Mouse (Mus musculus) adrenal gland, postnatal 36 days (tissue): ENCODE measurements at regions not wholly inside any gene's neighbourhood (a gene's known extent, or its start where the extent isn't known, plus 50 kb on each side); places are given as distances from the start of the nearest gene placed in this dataset. TPM values are rescaled to one million over a fixed set of nuclear protein-coding genes. Genes with fewer than 3 reads are reported as not detected.
A peak's percentile ranks its signal among the peaks of the same experiment; 100 is the strongest.

Source experiments
- DNase-seq, 2 experiments: peaks; one replicate each; pipeline ENCODE4 v3.0.0; 2021; ENCODE audit warnings: mixed read lengths in 1 of 2
- microRNA-seq: library from miRNA; unstranded; fragments of <30 nt; microRNA quantifications from one replicate; pipeline ENCODE4 v1.2.0, GENCODE M21; 2021

- DNase-seq: no peak
These were observed 90.6 kb upstream of the Dapk1 start for GRCm38 (mm10) chr13:60511101-60511500.

DNA sequence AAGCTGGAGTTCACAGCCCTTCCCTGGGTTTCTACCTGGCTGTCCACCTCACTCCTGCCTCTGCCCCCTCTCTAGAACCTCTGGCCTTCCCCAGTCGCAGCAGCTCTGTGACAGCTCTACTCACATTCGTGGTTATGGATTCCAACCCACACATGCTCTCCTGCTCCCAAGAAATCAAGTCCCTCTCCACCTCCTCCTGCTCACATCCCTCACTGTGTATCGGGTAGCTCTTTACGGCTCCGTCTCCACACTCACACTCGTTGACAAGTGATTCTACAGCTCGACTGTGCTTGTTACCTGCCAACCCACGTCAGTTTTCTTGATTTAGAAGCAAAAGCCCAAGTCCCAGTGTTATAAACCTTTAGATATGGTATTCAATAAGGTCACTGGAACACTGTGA lies 90.1 kb upstream of the Dapk1 start:
- DNase-seq: no peak

DNA sequence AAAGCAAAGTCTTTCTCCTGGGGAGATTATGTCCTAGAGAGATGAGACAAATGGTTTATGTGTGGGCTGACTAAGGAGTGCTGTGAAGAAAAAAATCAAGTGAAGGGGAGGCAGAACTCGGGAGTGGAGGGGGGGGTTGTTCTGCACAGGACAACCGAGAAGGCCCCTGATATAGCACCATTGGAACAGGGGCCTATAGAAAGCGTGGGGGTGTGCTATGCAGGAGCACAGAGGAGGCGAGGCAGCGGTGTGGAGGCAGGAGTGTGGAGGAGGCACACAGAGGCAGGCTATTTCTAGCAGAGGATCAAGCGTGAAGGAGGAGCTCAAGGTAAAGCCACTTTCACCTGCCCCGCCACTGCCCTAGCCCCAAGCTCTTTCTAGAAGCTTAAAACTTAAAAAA lies 88.0 kb upstream of the Dapk1 start:
- DNase-seq: no peak

- no peak for DNase-seq
These were observed 86.9 kb upstream of the Dapk1 start for GRCm38 (mm10) chr13:60514806-60515205.

- DNase-seq: no peak
These were observed 83.7 kb upstream of the Dapk1 start for GRCm38 (mm10) chr13:60518010-60518409.

DNA sequence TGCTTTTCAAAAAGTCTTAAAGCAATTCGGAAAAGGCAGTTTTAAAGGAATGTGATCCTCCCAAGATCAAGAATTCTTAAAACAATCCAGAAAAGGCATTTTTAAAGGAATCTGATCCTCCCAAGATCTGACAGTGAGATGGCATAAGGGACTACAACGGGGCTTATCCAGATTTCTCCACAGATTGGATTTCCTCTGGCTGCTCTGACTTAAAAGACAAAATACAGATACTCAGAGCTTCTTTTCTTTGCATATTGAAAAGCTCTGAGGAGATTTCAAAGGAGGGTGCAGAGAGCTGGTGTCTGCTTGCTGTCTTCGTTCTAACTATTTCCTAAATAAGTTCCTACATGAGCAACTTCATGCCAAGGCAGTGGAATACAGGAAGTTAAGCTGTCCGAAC lies 82.0 kb upstream of the Dapk1 start:
- DNase-seq: no peak

DNA sequence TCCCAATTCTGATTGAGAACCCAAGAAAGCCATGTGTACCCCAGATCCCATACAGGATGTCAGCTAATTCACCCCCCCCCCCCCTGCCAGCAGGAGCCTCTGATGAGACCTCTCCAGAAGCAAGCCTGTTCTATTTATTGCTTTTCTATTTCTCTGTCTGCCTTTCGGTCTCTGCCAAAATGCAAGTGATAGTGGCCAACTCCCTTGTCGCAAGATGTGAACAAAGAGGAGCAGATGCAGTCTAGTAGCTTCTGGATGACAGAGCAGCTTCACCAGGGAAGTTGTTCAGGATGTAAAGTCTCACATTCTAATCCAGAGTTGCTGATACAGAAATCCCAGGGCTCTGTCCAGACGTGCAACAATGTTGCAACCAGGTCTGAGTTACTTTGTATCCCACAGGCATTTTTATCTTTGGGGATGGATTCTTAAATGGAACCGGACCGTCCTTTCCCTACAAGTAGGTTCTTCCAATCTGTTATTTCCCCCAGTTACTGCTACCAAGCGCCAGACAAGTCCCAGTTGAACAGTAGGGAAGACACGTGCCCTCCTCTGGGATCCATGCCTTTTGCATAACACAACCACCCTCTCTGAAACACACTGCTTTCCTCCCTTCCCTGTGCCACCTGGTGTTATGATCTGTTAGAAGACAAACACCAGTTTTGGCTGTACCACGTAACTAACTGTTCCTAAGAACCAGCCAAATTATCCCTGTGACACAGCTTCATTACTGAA lies 78.9 kb upstream of the Dapk1 start:
- no peak for DNase-seq

DNA sequence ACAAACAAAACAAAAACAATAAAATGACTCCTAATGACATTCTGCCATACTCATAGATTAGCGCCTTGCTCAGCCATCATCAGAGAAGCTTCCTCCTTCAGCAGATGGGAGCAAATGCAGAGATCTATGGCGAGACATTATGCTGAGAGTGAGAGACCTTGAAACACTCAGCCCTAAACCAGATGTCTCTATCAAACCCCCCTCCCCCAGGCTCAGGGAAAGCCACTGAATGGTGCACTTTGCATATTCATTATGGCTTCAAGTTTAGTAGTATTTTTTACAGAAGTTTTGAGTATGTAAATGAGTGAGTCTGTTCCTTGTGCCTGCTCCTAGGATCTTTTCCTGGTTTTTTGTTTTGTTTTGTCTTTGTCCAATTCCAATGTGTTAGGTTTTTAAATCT lies 73.9 kb upstream of the Dapk1 start:
- DNase-seq: no peak

DNA sequence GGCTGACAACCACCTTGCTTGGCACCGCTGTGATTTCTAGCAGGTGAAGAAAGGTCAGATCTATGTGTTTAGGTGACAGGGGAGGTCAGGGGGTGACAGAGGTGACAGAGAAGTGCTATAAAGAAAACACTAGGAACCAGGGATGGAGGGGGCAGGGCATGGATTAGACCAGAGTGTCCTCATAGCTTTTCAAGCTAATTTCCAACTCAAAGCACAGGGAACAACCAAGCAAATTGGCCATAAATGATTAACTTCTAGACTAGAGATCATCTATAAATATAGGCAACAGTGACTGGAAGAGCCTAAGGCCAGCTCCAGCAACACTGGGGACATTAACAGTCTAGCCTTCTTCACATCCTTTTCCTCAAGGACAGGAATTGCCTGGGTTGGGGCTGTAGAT lies 72.9 kb upstream of the Dapk1 start:
- no peak for DNase-seq

- DNase-seq: no peak
These were observed 72.2 kb upstream of the Dapk1 start for GRCm38 (mm10) chr13:60529381-60530069.

DNA sequence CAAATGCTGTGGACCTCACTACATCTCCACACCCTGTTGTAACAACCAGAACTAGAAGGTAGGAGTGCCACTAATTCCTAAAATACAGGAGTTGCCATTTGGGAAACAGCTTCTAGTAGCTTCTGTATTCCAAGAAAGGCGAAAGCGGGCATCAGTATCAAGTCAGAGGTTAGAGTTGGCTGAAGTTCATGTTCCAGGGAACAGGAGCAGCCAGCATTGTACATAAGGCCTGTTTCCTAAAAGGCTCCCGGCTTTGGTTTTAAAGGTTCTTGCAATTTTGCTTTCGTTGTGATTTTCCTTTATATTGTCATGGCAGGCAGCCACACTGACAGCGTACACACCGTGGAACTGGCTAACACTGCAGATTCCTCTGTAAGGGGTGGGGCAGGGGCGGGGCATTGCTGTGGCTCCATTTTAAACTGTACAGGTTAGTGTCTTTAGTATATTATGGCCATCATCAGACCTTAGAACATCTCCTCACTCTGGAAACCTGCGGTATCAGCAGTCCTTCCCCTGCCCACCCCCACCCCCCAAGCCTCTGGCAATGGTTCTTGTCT lies 67.8 kb upstream of the Dapk1 start:
- no peak for DNase-seq

DNA sequence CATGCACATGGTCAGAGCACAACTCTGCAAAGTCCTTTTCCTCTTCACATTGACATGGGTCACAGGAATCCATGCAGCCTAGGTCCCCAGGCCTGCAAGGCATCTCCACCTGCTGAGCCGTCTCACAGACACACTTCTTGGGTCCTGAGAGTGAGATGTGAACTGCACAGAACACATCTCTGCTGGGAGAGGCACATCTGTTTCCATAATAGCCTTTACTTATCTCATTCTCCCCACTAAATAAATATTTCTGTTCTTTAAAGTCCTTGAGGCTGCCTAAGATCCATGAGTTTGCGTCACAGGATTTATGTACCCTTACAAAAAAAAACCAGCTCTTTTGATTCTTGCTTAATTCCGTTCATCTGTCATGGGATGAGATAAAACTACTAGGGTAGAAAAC lies 67.2 kb upstream of the Dapk1 start:
- DNase-seq: peak in 1 of 2 experiments; percentile 5

GRCm38 (mm10) chr13:60535045-60535444 lies 66.7 kb upstream of the Dapk1 start:
- DNase-seq: no peak

DNA sequence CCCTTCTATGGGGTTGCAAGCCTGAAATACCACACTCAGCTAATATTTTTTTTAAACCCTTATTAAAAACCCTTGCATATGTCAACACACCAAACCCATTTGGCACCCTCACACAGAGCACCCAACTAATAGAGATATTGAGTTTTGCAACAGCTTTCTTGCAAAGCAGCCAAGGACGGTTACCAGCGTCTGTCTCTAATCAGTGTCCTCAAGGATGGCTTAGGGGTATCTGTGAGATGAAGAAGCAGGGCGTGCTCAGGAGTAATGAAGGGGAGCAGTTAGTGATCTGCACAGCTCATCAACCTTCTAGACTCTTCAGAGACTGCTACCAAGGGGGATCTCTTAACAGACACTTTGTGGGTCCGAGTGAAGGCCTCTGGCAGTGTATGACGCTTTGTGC lies 65.0 kb upstream of the Dapk1 start:
- peak in 1 of 2 experiments; percentile 10 for DNase-seq

- DNase-seq: no peak
These were observed 63.6 kb upstream of the Dapk1 start for GRCm38 (mm10) chr13:60538110-60538509.

- no peak for DNase-seq
These were observed 60.6 kb upstream of the Dapk1 start for GRCm38 (mm10) chr13:60541165-60541564.

GRCm38 (mm10) chr13:60544363-60544762 lies 57.4 kb upstream of the Dapk1 start:
- DNase-seq: no peak

GRCm38 (mm10) chr13:60545999-60546733 lies 55.6 kb upstream of the Dapk1 start:
- DNase-seq: no peak

Small RNA genes lying in the stretch of these regions (microRNA-seq; reads per million reads assigned to microRNA genes)
- not detected for gene Gm24999
- not detected for gene Gm25000
